Mouse (Mus musculus): ENCODE measurements around the gene Astn2. TPM values are rescaled to one million over a fixed set of nuclear protein-coding genes. Genes with fewer than 3 reads are reported as not detected.
A peak's percentile ranks its signal among the peaks of the same experiment; 100 is the strongest.

The Astn2 gene
- polyA plus RNA-seq, 1 experiment from 2014 or later: 0.52 TPM

DNA sequence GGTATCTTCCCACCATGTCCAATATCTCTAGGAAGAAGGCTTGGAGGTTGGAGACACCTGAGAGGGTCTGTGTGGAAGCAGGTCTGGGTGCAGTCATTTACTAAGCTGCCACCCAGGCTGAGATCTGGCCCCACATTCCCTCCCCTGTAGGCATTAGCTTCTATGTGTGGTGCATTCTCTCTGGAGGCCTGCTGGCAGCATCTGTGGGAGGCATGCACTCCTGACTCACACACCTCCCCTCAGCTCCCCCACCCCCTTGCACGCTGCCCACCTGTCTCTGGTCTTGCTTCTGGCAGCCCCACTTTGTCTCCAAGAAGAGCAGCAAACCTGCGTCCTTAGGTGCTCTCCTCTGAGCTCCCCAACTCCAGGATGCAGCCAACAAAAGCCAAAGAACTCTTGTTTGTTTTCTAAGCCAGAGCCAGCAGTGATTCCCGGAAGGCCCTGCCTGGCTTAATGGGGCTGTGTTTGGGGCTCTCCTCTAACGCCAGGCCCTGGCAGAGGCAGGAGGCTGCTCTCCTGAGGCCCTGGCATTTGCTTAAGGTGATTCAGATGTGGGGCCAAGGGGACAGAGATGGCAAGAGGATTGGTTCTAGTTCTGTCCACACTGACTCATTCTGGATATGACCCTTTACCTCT lies 928.4 kb downstream of the Astn2 start:
- Histone ChIP-seq H3K4me3 (ENCODE audit: low read depth, low read length) (no peak overlapping the region), H3K27me3 (ENCODE audit: control insufficient read depth, insufficient read depth, low read length) (no peaks in the 10 kb centered on the region), H3K27ac (ENCODE audit: low read depth, low read length) (no peak overlapping the region), H3K36me3 (ENCODE audit: control insufficient read depth, insufficient read depth, low read length) (no peaks in the 10 kb centered on the region), H3K9me3 (ENCODE audit: control insufficient read depth, low read length) (no peaks in the 10 kb centered on the region), H3K4me1 (ENCODE audit: control insufficient read depth, insufficient read depth, low read length) (no peaks in the 10 kb centered on the region), H3K9ac (ENCODE audit: low read length) (no peak overlapping the region), H3K4me2 (ENCODE audit: low read depth) (no peak overlapping the region)
- no peak for ATAC-seq (ENCODE audit: insufficient read depth, low FRiP score, low TSS enrichment)
- DNase-seq (ENCODE audit: low spot score): no peak
- WGBS: 47% methylated on average over 4 of the region's 4 CpGs

DNA sequence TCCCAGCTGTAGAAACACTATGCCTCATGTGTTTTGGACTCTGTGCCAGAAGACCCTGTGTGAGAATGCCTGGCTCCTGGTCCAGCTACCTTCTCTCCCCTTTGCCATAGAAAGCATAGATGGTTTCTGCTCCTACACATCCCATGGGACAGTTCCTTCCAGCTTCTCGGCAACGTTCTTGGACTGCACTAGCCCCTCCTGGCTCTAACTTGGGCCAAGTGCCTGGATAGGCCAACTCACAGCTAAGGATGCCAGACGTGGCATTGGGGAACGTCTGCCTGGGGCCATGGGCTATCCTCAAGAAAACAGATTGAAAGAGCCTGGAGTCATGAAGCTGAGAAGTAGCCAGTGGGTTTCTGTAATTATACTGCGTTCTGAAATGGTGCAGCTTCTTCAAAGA lies 931.3 kb downstream of the Astn2 start:
- Histone ChIP-seq H3K4me2 (ENCODE audit: low read depth) (no peak overlapping the region), H3K4me3 (ENCODE audit: low read depth, low read length) (no peak overlapping the region), H3K27me3 (ENCODE audit: control insufficient read depth, insufficient read depth, low read length) (no peaks in the 10 kb centered on the region), H3K9ac (ENCODE audit: low read length) (no peak overlapping the region), H3K9me3 (ENCODE audit: control insufficient read depth, low read length) (no peaks in the 10 kb centered on the region), H3K27ac (ENCODE audit: low read depth, low read length) (no peak overlapping the region), H3K36me3 (ENCODE audit: control insufficient read depth, insufficient read depth, low read length) (no peaks in the 10 kb centered on the region), H3K4me1 (ENCODE audit: control insufficient read depth, insufficient read depth, low read length) (no peaks in the 10 kb centered on the region)
- ATAC-seq (ENCODE audit: insufficient read depth, low FRiP score, low TSS enrichment): no peak
- DNase-seq (ENCODE audit: low spot score): no peak
- WGBS: 83% methylated on average over 5 of the region's 5 CpGs

DNA sequence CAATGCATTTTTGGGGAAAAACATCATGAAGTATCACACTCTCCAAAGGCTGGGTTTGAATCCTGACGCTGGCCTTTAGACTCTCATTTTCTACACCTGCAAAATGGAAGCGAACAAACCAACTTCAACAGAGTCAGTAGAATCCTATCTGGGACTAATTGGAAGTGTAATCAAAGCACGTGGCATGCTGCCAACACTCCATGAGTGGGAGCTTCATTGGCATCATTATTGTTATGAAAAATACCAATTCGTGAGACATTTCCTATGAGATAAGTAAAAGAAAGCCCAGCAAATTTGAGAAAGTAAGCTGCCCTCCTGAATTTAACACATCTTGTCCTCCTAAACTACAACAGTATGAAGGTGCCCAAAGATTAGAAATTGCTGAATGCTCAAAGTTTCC lies 955.2 kb downstream of the Astn2 start:
- ATAC-seq (ENCODE audit: insufficient read depth, low FRiP score, low TSS enrichment) (no peak), DNase-seq (ENCODE audit: low spot score) (no peak)
- H3K9ac ChIP-seq (ENCODE audit: low read length): no peak overlapping the region
- H3K4me3 ChIP-seq (ENCODE audit: low read depth, low read length): no peak overlapping the region
- H3K4me2 ChIP-seq (ENCODE audit: low read depth): no peak overlapping the region
- WGBS: 87% methylated on average over 4 of the region's 4 CpGs
- H3K9me3 ChIP-seq (ENCODE audit: control insufficient read depth, low read length): no peaks in the 10 kb centered on the region; the same call in 1 of the 2 replicates
- H3K4me1 ChIP-seq (ENCODE audit: control insufficient read depth, insufficient read depth, low read length): no peaks in the 10 kb centered on the region
- H3K36me3 ChIP-seq (ENCODE audit: control insufficient read depth, insufficient read depth, low read length): no peaks in the 10 kb centered on the region
- H3K27ac ChIP-seq (ENCODE audit: low read depth, low read length): no peak overlapping the region
- H3K27me3 ChIP-seq (ENCODE audit: control insufficient read depth, insufficient read depth, low read length): no peaks in the 10 kb centered on the region

DNA sequence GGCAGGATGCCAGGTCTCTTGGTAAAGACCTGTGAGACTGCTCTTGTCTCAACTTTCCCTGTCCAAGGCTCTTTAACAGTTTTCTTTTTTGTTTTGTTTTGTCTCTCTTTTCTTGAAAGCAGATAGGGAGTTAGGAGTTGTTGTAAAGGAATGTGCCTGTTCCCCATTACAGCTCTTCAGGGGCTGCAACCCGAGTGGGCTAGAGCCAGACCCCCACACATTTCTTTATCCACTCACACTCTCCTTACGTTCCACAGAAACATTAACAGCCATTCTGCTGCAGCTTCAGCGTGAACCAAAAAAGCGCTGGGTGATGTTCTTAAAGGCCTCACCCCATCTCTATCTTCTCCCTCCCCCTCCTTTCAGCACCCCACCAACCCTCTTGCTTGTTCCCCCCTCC lies 962.7 kb downstream of the Astn2 start:
- H3K27ac ChIP-seq (ENCODE audit: low read depth, low read length): no peak overlapping the region
- H3K4me3 ChIP-seq (ENCODE audit: low read depth, low read length): no peak overlapping the region
- ATAC-seq (ENCODE audit: insufficient read depth, low FRiP score, low TSS enrichment): no peak
- no peak for DNase-seq (ENCODE audit: low spot score)
- H3K9me3 ChIP-seq (ENCODE audit: control insufficient read depth, low read length): no peaks in the 10 kb centered on the region; the same call in 1 of the 2 replicates
- 85% methylated on average over 4 of the region's 4 CpGs for WGBS
- H3K36me3 ChIP-seq (ENCODE audit: control insufficient read depth, insufficient read depth, low read length): no peaks in the 10 kb centered on the region
- no peak overlapping the region for H3K9ac ChIP-seq (ENCODE audit: low read length)
- H3K27me3 ChIP-seq (ENCODE audit: control insufficient read depth, insufficient read depth, low read length): no peaks in the 10 kb centered on the region
- no peak overlapping the region for H3K4me2 ChIP-seq (ENCODE audit: low read depth)
- H3K4me1 ChIP-seq (ENCODE audit: control insufficient read depth, insufficient read depth, low read length): no peaks in the 10 kb centered on the region

DNA sequence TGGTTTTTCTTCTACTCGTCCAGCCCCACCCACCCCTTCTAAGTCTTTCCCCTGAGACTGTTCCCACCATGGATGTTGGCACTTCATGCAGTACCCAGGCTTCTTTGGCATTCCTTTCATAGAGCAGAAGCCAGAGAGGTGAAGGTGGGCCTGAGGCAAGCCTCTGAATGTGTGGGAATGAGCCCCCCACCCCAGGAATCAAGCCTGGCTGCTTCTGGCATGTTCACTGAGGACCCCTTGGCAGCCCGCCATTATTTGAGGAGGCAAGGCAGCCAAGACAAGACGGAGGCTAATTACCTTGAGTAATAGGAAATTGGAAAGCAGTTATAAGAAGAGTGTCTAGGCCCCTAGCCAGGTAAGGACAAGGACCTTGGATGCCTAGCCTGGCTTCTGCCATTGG lies 973.6 kb downstream of the Astn2 start:
- Histone ChIP-seq H3K36me3 (ENCODE audit: control insufficient read depth, insufficient read depth, low read length) (no peaks in the 10 kb centered on the region), H3K4me1 (ENCODE audit: control insufficient read depth, insufficient read depth, low read length) (no peaks in the 10 kb centered on the region), H3K4me3 (ENCODE audit: low read depth, low read length) (no peak overlapping the region), H3K27ac (ENCODE audit: low read depth, low read length) (no peak overlapping the region), H3K9me3 (ENCODE audit: control insufficient read depth, low read length) (no peaks in the 10 kb centered on the region), H3K9ac (ENCODE audit: low read length) (no peak overlapping the region), H3K4me2 (ENCODE audit: low read depth) (no peak overlapping the region), H3K27me3 (ENCODE audit: control insufficient read depth, insufficient read depth, low read length) (no peaks in the 10 kb centered on the region)
- 86% methylated on average over 3 of the region's 3 CpGs for WGBS
- DNase-seq (ENCODE audit: low spot score) (no peak), ATAC-seq (ENCODE audit: insufficient read depth, low FRiP score, low TSS enrichment) (no peak)

DNA sequence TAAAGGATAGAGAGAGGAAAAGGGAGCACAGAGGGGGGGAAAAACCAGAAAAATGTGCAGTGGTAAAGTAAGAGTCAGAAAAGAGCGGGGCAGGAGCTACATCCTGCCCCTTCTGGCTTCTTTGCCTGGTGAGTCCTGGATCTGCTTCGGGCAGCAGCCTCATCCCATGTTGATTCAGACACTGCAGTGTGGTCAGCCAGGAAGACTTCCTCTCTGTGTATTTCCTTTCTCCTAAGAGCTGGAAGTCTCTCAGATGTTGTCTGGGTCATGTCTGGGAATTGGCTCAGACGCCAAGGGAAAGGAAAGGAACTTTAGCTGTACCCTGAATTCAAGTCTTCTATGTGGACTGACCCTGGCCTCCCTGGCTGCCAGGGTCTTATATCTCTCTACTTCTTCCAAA lies 976.9 kb downstream of the Astn2 start:
- no peaks in the 10 kb centered on the region for H3K4me1 ChIP-seq (ENCODE audit: control insufficient read depth, insufficient read depth, low read length)
- no peaks in the 10 kb centered on the region for H3K27me3 ChIP-seq (ENCODE audit: control insufficient read depth, insufficient read depth, low read length)
- no peaks in the 10 kb centered on the region for H3K36me3 ChIP-seq (ENCODE audit: control insufficient read depth, insufficient read depth, low read length)
- H3K4me2 ChIP-seq (ENCODE audit: low read depth): no peak overlapping the region
- H3K9me3 ChIP-seq (ENCODE audit: control insufficient read depth, low read length): no peaks in the 10 kb centered on the region
- WGBS: 82% methylated on average over 3 of the region's 3 CpGs
- H3K9ac ChIP-seq (ENCODE audit: low read length): no peak overlapping the region
- DNase-seq (ENCODE audit: low spot score) (no peak), ATAC-seq (ENCODE audit: insufficient read depth, low FRiP score, low TSS enrichment) (no peak)
- H3K4me3 ChIP-seq (ENCODE audit: low read depth, low read length): no peak overlapping the region
- no peak overlapping the region for H3K27ac ChIP-seq (ENCODE audit: low read depth, low read length)

DNA sequence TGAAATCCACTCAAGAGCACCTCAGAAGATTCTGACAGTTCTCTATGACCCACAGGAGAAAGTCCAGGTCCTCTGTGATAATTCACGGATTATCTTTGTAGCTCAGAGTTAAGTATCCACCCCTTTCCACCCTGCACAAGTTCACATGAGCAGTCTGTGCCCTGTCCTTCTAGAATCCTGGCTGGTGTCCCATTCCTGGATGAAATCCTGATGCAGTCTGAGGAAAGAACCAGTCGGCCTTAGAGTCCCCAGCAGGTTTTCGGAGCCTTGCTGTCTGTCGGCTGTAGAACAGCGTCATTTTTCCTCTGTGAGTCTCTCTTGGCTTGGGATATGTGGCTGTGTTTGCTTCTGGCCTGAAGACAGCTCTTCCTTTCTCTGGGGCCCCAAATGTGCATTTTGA lies 978.0 kb downstream of the Astn2 start:
- Histone ChIP-seq H3K4me3 (ENCODE audit: low read depth, low read length) (no peak overlapping the region), H3K27me3 (ENCODE audit: control insufficient read depth, insufficient read depth, low read length) (no peaks in the 10 kb centered on the region), H3K4me1 (ENCODE audit: control insufficient read depth, insufficient read depth, low read length) (no peaks in the 10 kb centered on the region), H3K36me3 (ENCODE audit: control insufficient read depth, insufficient read depth, low read length) (no peaks in the 10 kb centered on the region), H3K9me3 (ENCODE audit: control insufficient read depth, low read length) (no peaks in the 10 kb centered on the region), H3K27ac (ENCODE audit: low read depth, low read length) (no peak overlapping the region), H3K9ac (ENCODE audit: low read length) (no peak overlapping the region), H3K4me2 (ENCODE audit: low read depth) (no peak overlapping the region)
- WGBS: 87% methylated on average over 5 of the region's 5 CpGs
- ATAC-seq (ENCODE audit: insufficient read depth, low FRiP score, low TSS enrichment): no peak
- no peak for DNase-seq (ENCODE audit: low spot score)

DNA sequence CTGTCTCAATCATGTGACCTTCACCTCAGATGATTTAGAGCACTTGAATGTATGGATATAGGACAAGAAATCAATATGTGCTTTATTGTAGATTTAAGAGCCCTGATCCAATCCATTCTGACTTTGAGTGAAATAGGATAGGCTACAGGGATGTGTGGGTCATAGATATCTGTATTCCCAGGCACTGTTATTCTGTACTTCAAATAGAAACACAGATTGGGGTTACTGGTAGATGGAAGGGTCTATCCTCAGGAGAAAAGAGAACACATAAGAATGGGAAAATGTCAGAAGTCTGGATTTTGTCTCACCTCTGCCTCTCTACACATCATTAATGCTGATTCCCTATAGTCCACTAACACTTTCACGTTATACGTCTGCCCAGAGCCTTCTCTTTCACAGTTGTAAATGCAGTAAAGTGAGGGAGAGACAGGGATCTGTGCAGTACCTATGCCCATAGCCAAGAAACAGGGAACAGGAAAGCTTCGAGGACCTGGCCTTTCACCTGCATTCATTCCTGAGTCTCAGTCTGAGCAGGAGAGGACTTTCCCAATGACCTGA lies 981.3 kb downstream of the Astn2 start:
- no peak overlapping the region for H3K4me3 ChIP-seq (ENCODE audit: low read depth, low read length)
- no peak overlapping the region for H3K9ac ChIP-seq (ENCODE audit: low read length)
- 87% methylated on average over 3 of the region's 3 CpGs for WGBS
- ATAC-seq (ENCODE audit: insufficient read depth, low FRiP score, low TSS enrichment): no peak
- H3K9me3 ChIP-seq (ENCODE audit: control insufficient read depth, low read length): no peaks in the 10 kb centered on the region
- 0 out of 2 replicates have a peak, but pooled peaks cover 4% of the 10 kb centered on the region for H3K4me1 ChIP-seq (ENCODE audit: control insufficient read depth, insufficient read depth, low read length)
- no peaks in the 10 kb centered on the region for H3K27me3 ChIP-seq (ENCODE audit: control insufficient read depth, insufficient read depth, low read length)
- no peak overlapping the region for H3K4me2 ChIP-seq (ENCODE audit: low read depth)
- H3K27ac ChIP-seq (ENCODE audit: low read depth, low read length): no peak overlapping the region
- H3K36me3 ChIP-seq (ENCODE audit: control insufficient read depth, insufficient read depth, low read length): no peaks in the 10 kb centered on the region
- no peak for DNase-seq (ENCODE audit: low spot score)

DNA sequence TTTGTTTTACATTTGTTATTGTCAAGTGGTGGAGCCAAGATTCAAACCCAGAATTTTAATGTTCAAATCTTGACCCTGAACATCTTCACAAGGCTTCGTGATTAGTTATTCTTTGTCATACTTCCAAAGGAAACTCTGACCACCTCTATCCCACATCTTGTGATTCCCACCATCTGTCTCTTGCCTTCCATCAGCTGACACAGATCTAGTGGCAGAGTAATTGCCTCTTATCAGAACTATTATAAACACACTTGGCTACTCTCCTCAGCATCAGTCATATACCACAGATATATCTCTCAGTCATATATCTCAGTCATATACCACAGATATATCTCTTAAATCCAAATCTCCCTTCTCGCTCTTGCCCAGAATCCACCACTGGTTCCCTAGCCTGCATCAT lies 983.1 kb downstream of the Astn2 start:
- Histone ChIP-seq H3K4me2 (ENCODE audit: low read depth) (no peak overlapping the region), H3K27ac (ENCODE audit: low read depth, low read length) (no peak overlapping the region), H3K4me3 (ENCODE audit: low read depth, low read length) (no peak overlapping the region), H3K9ac (ENCODE audit: low read length) (no peak overlapping the region), H3K4me1 (ENCODE audit: control insufficient read depth, insufficient read depth, low read length) (0 out of 2 replicates have a peak, but pooled peaks cover 4% of the 10 kb centered on the region), H3K36me3 (ENCODE audit: control insufficient read depth, insufficient read depth, low read length) (no peaks in the 10 kb centered on the region), H3K27me3 (ENCODE audit: control insufficient read depth, insufficient read depth, low read length) (no peaks in the 10 kb centered on the region), H3K9me3 (ENCODE audit: control insufficient read depth, low read length) (no peaks in the 10 kb centered on the region)
- 93% methylated on average over 2 of the region's 2 CpGs for WGBS
- ATAC-seq (ENCODE audit: insufficient read depth, low FRiP score, low TSS enrichment) (0 out of 2 replicates have a peak, but pooled peaks have one; percentile 6), DNase-seq (ENCODE audit: low spot score) (no peak)

Data from neural tube, embryonic 11.5 days (tissue).